Mouse (Mus musculus): Measurements from ENCODE around the gene Tmem128. TPM values are rescaled to one million over a fixed set of nuclear protein-coding genes. Genes with fewer than 3 reads are reported as not detected.

The Tmem128 gene
- total RNA-seq (2021), result 10 to 100 TPM; 20.8 to 23.3 TPM

GRCm38 (mm10) chr5:38260107-38260682 lies at the start of gene Tmem128:
TSS of gene Tmem128 (plus strand) at chr5:38260185.
- intact Hi-C loops (cut with DNase I), result no loop called here
- DNase-seq, result peak; percentile 77 to 81

GRCm38 (mm10) chr5:38211691-38212090 lies 48.3 kb upstream of the Tmem128 start:
- no peak for DNase-seq
- intact Hi-C loops (cut with DNase I), result no loop called here

GRCm38 (mm10) chr5:38213009-38213408 lies 47.0 kb upstream of the Tmem128 start:
- intact Hi-C loops (cut with DNase I), result no loop called here
- no peak for DNase-seq

GRCm38 (mm10) chr5:38219771-38220307 lies 40.1 kb upstream of the Tmem128 start:
- intact Hi-C loops (cut with DNase I), result no loop called here
- no peak for DNase-seq

GRCm38 (mm10) chr5:38220328-38220912 lies 39.6 kb upstream of the Tmem128 start, which contains the start of the genes Zbtb49 and Lyar:
TSS of gene Zbtb49 (minus strand) at chr5:38220457.
TSS of gene Lyar (plus strand) at chr5:38220470.
- DNase-seq, result peak; percentile 95 to 98
- intact Hi-C loops (cut with DNase I), result no loop called here

- intact Hi-C loops (cut with DNase I), result no loop called here
- peak; percentile 23 to 53 for DNase-seq
Measured at GRCm38 (mm10) chr5:38235422-38235821, 24.6 kb upstream of the Tmem128 start.

GRCm38 (mm10) chr5:38236627-38237026 lies 23.4 kb upstream of the Tmem128 start:
- intact Hi-C loops (cut with DNase I), result no loop called here
- DNase-seq, result no peak

- intact Hi-C loops (cut with DNase I), result no loop called here
- no peak for DNase-seq
Measured at GRCm38 (mm10) chr5:38240727-38241472, 19.1 kb upstream of the Tmem128 start.

- intact Hi-C loops (cut with DNase I), result no loop called here
- no peak for DNase-seq
Measured at GRCm38 (mm10) chr5:38241473-38241834, 18.5 kb upstream of the Tmem128 start.

GRCm38 (mm10) chr5:38241966-38242365 lies 18.0 kb upstream of the Tmem128 start:
- intact Hi-C loops (cut with DNase I), result no loop called here

GRCm38 (mm10) chr5:38255195-38255594 lies 4.8 kb upstream of the Tmem128 start:
- no peak for DNase-seq
- intact Hi-C loops (cut with DNase I), result no loop called here

More at GRCm38 (mm10) chr5:38241966-38242365, 18.0 kb upstream of the Tmem128 start:
- DNase-seq, result no peak

GRCm38 (mm10) chr5:38255644-38256043 lies 4.3 kb upstream of the Tmem128 start:
- DNase-seq, result no peak
- intact Hi-C loops (cut with DNase I), result no loop called here

- intact Hi-C loops (cut with DNase I), result no loop called here
- no peak for DNase-seq
Measured at GRCm38 (mm10) chr5:38256551-38256950, 3.4 kb upstream of the Tmem128 start.

GRCm38 (mm10) chr5:38258034-38258772 lies 1.8 kb upstream of the Tmem128 start:
- intact Hi-C loops (cut with DNase I), result no loop called here

GRCm38 (mm10) chr5:38258773-38259146 lies 1.2 kb upstream of the Tmem128 start:
- DNase-seq, result no peak
- intact Hi-C loops (cut with DNase I), result no loop called here

More at GRCm38 (mm10) chr5:38258034-38258772, 1.8 kb upstream of the Tmem128 start:
- DNase-seq, result no peak

- intact Hi-C loops (cut with DNase I), result no loop called here
- DNase-seq, result no peak
Measured at GRCm38 (mm10) chr5:38259455-38260106, 404 bp upstream of the Tmem128 start.

GRCm38 (mm10) chr5:38270942-38271341 lies 11.0 kb downstream of the Tmem128 start:
- intact Hi-C loops (cut with DNase I), result no loop called here
- no peak for DNase-seq

- no peak for DNase-seq
- intact Hi-C loops (cut with DNase I), result no loop called here
Measured at GRCm38 (mm10) chr5:38273831-38274230, 13.8 kb downstream of the Tmem128 start.

GRCm38 (mm10) chr5:38275771-38276170 lies 15.8 kb downstream of the Tmem128 start, which contains the start of gene Otop1:
TSS of gene Otop1 (plus strand) at chr5:38275972.
- intact Hi-C loops (cut with DNase I), result no loop called here
- DNase-seq, result no peak

GRCm38 (mm10) chr5:38276451-38276850 lies 16.5 kb downstream of the Tmem128 start:
- intact Hi-C loops (cut with DNase I), result no loop called here
- no peak for DNase-seq
